Mouse (Mus musculus): Measurements from ENCODE around the gene Mettl16.

Mettl16 gene

DNA sequence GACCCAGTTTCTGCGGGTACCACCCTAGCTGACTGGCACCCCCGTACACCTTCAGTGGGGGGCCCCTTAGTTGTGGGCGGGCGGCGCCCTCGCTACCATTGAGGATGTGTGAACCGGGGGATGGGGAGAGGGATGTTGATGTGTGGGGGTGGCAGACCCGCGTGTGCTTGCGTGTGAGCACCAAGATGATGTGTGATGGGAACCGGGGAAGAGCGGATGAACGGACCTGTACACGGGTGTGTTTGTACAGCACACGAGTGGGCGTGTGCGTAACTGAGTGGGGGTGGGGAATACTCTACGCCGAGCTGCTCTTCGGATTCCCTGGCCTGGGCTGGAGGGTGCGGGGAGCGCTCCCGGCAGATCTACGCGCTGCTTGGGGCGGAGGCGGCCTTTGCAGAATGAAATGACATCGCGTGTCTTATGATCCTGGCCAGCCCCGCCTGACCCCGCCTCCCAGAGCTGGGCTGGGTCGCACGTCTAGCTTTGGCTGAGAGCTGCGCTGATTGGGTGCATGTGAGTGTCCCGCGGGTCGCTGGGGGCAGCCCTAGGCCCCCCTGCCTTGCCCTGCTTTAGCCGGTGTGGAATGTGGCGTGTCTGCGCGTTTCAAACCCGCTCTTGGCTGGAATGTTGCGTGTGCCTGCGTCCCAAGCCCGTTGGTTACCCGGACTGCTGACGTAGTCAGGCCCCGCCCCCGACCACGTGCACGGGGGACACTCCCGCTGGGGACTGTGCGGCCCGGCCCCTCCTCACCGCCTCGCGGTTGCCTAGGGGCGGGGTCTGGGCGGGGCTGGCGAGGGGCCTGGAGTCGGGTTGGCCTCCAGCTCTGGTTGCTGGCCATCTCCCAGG, 61.2 kb downstream of the Mettl16 start:
- peak; percentile 100 for DNase-seq (ENCODE audit: low spot score)

DNA sequence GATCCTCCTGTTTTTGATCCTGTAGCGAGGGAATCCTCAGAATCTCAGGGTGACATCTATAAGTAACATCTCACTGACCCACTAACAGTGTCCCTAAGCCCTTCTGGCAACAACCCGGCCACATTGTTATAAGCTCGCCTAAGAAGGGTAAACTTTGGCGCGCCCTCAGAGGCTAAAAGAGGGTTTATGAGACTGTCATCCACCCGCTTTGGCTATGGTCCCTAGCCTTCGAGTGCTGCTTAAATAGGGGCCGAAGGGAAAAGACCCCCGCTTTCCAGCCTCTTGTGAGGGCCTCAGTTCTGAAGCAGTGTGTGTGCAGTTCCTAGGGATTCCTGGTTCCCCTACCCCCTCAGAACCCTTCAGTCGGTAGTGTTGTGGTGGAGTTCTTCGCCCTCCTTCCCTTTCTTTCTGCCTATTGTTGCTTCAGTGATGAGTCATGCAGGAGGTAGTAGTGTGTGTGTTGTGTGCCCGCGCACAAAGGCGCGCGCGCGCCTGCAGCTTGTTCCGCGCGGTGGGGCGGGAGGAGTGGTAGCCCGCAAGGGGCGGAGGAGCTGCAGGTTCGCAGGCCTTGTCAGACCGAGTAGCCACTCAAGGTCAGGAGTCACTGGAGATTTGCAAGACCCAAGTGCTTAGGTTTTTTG, 62.0 kb downstream of the Mettl16 start:
- peak; percentile 75 for DNase-seq (ENCODE audit: low spot score)

DNA sequence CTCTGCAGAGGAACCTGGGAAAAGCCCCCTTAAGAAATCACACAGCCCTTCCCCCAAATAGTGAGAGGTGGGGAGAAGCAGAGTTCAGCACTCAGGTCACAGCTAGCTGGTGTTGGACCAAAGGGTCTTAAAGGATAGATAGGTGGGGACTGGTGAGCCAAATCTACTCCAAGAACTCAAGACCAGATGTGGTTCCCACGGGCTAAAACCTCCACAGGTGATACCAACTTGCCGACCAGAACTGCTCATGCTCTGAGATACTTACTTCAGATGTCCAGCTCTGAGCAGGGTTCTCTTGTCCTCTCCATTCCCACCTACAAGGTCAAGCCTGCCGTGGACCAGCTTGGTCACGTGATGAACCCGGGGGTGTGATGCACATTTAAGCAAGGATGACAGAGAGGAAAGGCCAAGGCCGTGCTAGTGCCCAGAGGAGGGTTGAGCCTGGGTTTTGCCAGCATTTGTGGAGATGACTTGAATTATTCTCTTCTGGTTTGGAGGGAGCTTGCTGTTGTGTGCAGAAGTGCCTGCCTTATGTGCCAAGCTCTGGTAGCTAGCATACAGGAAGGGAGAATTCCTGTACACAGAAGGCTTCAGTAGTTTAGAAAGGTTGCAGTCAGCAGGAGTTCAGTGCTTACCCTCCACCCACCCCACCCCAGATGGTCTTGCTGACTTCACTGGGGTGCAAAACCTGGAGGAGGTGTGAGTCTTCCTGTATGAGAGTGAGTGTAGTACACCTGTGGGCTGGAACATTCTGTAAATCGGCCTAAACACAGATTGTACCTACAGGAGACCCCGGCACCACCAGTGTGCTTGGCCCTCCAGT, 63.1 kb downstream of the Mettl16 start:
- no peak for DNase-seq (ENCODE audit: low spot score)

DNA sequence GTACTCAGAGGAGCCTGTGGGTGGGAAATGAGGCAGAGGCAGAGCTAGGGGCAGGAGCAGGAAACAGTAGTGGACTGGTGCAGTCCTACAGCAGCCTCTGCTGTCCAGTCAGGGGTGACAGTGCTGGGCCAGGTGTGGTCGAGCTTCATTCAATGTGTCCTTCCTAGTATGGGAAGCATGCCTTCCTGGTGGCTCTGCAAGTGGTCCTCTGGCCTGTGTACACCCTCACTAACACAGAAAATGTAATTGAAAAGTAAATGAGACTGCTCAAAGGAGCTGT, 63.7 kb downstream of the Mettl16 start:
- peak; percentile 5 for DNase-seq (ENCODE audit: low spot score)

DNA sequence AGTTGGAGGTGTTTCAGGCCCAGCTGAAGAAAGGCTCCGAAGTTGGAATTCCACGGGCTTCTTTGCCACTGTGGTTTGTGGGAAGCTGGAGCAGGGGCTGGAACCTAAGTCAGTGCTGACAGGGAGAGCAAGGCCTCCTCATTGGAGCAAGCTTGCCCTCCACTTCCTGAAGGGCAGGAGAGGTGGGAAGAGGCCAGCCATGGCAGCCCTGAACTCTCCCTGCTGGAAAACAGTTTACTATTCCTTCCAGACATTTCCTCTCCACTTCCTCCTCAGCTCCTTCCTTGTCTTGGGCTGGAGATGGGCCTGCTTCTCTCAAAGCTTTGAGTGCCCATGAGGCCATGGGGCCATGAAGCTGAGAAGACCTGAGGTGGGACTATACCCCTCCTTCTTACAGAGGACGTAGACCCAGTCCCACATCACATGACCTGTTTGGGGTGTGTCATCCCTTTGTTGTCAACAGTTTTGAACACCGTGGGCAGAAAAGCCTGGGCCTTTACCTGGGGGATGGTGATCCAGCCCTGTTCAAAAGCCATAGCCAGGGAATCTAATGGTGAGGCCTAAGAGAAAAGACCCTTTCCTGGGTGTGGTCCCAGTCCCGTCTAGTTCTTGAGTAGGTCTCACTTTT, 64.1 kb downstream of the Mettl16 start:
- DNase-seq (ENCODE audit: low spot score) = no peak

DNA sequence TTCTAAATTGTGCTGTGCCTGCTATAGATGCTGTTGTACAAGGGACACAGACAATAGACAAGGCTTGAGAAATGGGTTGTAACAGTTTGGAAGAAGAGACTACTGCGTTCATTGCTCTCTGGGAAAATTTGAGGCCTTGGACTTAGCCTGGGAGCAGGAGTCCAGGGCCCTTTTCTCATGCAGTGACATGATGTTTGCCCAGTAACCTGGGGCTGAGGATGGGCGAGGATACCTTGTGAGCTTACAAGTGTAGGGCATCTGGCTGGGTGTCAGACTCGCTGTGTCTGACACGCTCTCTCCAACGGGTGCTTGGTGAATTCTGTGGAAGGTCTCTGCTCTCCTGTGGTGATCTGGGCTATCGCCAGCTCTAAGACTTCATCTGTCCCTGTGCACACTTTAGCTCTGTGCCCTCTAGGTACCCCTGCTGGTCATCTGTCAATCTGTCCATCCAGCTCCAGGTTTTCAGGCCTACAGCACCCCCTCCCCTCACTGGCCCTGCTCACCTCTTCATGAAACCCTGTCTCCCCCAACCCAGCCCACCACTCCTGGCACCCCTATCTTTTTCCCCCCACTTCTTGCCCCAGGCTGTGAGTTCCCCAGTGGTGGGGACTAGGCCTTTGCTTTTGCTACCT, 65.1 kb downstream of the Mettl16 start:
- peak; percentile 2 for DNase-seq (ENCODE audit: low spot score)

DNA sequence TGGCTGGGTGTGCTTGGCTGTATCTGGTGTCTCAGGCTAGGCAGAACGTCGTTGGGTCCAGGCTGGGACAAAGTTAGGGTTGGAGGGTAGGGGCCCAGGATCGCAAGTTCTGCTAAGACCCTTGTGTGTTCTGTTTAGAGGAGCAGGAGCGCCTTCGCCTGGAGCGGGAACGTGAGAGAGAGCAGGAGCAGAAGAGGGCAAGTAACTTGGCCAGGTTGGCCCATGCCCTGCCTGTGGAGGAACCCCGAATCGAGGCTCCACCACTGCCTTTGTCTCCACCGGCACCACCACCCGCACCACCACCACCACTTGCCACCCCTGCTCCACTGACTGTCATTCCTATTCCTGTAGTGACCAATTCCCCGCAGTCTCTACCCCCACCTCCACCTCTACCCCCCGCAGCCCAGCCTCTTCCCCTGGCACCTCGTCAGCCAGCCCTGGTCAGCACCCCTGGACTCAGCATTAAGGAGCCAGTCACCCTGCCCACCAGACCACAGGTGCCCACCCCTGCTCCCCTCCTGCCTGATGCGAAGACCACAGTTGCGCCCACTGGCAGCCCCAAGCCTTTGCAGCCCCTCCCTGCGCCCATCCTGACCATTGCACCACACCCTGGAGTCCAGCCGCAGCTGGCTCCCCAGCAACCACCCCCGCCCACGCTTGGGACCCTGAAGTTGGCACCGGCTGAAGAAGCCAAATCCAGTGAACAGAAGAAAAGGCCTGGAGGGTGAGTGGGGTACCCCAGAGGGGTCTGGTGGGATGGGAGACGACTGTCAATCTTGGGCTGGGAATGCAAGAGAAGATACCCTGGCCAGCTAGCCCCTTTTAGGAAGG, 65.8 kb downstream of the Mettl16 start:
- peak; percentile 4 for DNase-seq (ENCODE audit: low spot score)

DNA sequence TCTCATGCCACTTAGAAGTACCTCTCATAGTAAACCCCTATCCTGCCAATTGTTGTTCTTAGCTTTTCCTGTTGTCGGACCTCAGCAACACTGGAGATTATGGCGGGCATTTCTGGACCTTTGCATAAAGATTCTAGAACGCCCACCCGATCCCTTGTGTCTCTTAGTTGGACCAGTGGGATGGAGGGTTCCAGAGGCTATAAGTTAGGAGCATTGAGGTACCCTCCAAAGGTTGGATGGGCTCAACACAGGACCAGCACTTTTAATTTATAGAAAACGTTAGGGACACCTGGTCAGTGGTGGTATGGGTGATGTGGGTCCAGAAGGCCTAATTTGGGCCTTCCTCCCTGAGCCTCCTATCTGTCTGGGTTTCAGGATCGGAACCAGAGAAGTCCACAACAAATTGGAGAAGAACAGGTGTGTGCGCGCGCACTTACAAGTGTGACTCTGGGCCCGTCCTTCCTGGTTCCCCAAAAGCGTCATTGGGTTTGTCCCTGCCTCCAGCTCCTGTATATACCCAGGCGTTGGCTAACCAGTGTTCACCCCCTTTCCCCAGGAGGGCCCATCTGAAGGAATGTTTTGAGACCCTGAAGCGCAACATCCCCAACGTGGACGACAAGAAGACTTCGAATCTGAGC, 66.5 kb downstream of the Mettl16 start:
- DNase-seq (ENCODE audit: low spot score) = peak; percentile 2

DNA sequence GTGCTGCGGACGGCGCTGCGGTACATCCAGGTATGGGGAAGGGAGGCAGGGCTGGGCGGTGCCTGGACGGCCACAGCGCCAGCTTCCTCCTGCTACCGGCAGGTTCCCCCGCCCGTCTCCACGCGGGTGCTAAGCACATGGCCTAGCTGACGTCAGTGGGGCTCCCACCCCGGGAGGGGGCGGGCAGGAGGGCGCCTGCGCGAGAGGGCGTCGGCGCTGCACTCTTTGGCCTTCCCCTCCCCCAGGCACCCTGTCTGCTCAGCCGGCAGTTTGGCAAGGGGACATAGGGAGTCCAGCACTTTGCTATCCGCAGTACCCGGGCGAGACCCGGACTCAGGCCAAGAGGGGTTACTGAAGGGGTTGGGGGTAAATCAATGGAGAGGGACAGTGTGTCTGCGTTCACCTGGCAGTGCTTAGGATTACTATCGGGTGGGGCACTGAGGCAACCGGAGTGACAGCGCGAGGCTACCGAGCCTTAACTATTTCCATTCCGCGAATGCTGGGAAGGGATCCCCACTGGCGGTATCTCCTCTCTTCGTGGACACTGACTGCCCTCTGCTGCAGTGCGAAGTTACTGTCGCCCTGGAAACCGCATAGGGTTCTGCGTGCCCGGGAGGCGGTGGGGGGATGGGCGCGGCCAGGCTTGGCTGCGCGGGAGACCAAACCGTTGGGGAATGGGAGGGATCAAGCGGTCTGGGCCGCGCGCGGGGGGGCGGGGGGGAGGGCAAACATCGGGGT, 67.2 kb downstream of the Mettl16 start:
- peak; percentile 97 for DNase-seq (ENCODE audit: low spot score)

DNA sequence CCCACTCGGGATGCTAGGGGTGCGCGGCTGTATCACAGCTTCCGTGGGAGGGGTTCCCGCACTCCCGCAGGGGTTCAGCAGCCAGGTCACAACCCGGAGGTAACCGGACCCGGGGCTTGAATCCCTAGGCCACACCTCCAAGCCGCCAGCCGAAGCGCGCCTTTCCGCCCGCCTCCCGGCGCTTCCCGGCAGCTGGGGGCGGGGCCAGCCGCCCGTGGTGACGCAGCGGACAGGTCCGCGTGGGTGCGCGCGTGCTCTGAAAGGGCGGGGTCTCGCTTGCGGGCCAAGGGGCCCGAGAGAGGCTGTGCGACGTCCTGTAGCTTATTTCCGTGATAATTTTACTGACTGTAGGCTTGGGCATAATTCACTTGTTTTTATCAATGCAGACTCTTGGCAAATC, 67.8 kb downstream of the Mettl16 start:
- peak; percentile 95 for DNase-seq (ENCODE audit: low spot score)

DNA sequence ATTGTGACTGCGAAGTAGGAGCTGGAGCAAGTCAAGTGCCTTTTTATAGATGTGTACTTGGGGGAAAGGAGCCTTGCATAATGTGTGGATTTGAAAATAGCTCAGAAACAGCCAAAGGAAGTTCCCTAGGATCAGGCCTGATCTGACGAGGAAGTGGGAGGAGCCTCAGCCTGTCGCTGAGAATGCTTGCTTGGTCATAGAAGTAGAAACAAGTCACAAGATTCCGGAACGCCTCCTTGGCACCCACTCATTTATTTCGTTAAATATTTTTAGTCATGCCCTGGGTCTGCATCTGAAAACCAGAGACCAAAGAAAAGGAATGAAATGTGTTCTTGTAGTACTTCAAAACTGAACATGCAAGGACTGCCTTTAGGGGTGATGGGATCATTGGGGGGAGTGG, 68.3 kb downstream of the Mettl16 start:
- peak; percentile 61 for DNase-seq (ENCODE audit: low spot score)

DNA sequence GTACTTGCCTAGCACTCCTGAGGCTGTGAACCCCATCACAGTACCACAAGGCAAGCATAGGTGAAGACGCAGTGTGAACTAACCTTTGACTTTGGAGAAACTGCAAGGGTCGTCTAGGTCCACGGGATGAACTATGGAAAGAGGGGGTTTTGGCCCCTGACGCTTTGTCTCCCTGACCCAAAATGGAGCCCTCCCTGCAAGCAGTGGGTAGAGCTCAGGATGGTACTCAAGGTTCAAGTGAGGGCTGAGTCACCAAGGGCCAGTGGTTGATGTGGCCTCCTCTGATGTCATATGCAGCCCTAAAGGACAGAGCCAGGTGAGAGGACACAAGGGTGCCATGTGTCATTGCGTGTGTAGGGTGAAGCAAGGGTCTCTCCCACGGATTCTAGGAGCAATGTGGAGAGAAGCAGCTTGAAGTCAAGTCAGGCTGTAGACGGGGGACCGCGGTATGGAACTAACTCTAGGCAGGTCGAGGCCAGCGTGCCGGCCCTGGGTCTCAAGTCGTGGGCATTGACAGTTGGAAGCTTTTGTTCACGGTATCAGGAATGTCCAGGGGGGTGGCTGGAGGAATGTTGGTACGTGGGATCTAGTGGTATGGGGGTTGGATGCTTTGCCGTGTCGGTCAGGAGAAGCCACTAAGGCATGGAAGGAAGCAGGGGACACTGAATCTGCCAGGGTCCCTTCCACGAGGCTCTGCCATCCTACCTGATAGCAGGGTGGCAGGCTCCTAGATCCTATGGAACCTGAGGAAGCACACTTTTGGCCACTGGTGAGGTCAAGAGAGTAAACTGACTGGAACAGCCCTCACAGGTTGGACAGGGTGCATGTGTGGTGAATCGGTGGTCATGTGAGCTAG, 69.5 kb downstream of the Mettl16 start:
- DNase-seq (ENCODE audit: low spot score) = no peak

DNA sequence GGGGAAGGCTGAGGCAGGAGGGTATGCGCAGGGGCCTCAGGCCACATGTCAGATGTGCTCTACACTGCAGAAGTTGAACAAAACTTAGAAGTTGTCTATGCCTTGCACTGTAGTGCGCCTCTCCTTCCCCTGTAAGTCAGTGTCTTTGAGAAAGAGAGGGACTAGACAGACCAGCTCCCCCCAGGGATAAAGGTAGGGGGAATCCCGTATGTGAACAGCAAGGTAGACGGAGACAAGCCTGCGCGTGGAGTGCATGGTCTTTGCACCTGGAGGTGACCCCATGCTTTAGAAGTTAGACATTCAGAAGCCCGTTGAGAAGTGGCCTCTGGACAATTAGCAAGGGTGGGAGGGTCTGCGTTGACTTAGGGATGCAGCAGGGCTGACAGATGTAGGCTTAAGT, 70.1 kb downstream of the Mettl16 start:
- no peak for DNase-seq (ENCODE audit: low spot score)

DNA sequence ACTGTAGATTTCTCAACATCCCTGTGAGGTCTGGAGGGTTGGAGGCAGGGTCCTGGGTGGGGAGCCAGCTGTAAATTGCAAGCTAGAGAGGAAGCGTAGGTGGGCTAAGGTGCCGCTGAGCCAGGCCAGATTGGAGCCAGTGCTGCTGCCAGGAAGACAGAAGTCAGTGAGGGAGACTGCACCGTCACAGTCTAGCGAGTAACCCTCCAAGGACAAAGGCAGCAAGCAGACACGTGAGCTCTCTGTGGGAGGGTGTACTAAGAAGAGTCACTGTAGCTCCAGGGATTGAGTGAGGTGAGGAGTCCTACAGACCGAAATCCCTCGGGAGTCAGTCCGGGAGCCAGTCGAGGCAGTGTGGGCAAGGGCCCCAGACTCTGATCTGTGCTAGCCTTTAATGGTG, 70.7 kb downstream of the Mettl16 start:
- DNase-seq (ENCODE audit: low spot score) = no peak

DNA sequence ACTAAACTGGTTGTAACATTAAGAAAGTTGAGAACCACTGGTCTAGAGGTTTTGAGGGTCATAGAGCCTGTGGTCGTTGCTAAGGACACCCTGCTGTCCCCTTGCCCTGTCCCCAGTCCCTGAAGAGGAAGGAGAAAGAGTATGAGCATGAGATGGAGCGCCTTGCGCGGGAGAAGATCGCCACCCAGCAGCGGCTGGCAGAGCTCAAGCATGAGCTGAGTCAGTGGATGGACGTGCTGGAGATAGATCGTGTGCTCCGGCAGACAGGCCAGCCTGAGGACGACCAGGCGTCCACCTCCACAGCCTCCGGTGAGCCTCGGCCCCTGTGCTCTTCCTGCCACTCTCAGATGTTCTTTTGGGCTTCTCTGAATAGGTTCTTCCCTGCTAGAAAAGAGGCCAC, 71.4 kb downstream of the Mettl16 start:
- DNase-seq (ENCODE audit: low spot score) = no peak

DNA sequence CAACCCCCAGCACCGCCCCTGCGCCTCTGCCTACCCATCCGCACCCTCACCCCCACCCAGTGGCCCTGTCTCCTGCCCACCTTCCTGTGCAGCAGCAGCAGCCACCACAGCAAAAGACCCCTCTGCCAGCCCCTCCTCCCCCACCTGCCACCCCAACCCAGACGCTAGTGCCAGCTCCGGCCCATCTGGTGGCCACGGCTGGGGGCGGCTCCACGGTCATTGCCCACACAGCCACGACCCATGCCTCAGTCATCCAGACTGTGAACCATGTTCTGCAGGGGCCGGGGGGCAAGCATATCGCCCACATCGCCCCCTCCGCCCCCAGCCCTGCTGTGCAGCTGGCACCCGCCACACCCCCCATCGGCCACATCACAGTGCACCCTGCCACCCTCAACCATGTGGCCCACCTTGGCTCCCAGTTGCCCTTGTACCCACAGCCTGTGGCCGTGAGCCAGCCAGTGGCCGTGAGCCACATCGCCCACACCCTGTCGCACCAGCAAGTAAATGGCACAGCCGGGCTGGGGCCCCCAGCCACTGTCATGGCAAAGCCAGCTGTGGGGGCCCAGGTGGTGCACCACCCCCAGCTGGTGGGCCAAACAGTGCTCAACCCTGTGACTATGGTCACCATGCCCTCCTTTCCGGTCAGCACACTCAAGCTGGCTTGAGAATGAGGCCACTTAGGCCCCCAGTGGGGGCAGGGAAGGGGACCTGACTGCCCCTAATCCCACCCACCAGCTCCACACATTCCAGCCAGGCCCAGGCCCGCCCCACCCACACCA, 72.2 kb downstream of the Mettl16 start:
- DNase-seq (ENCODE audit: low spot score) = no peak

DNA sequence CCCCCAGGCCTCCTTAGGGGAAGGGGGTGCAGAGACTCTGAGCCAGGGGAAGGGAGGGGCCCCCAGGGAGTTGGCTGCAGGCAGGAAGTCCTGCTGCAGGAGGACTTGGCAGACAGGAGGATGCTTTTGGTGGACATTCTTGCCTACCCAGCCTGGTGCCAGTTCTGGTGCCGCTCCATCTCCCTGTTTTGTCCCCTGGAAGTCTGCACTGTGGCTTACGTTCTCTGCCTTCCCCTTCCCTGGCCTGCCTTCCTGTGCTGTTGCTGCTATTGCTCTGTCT, 72.7 kb downstream of the Mettl16 start:
- DNase-seq (ENCODE audit: low spot score) = no peak

DNA sequence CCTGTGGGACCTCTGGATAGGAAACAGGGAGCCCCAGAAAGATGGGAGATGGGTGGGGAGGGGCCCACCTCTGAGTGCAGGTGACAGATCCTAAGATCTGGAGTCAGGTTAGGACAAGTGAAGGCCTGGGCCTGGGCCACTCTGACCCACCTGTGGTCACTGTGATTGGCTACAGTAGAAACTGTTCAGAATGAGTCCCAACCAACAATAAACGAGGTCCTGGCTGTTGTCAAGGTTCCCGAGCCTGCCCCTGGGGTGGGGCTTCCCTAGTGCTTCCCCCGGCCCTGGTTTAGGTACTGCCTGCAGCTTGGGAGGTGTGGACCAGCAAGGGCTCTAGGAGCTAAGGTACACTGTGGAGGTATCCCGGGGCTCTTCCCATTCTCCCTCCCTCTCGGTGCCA, 73.1 kb downstream of the Mettl16 start:
- no peak for DNase-seq (ENCODE audit: low spot score)

DNA sequence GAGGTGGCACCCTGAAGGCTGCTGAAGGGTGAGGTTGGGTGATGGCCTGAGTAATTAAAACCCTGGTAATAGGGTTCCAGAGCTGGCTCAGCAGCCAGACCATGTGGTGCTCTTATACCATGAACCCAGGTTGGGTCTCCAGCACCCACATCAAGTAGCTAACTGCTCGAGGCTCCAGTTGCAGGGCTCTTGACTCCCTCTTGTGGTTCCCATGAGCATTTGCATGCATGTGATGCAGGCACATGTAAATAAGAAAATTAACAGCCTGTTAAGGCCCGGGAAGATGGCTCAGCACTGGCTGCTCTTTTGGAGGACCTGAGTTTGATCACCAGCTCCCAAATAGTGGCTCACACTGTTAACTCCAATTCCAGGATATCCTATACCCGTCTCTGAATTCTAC, 75.2 kb downstream of the Mettl16 start:
- DNase-seq (ENCODE audit: low spot score) = no peak

Data from urinary bladder, postnatal 14 days (tissue).